Mouse (Mus musculus) forebrain, postnatal 0 days (tissue): Measurements from ENCODE around the gene 1700069L16Rik. TPM values are rescaled to one million over a fixed set of nuclear protein-coding genes. Genes with fewer than 3 reads are reported as not detected.

Source experiments
- ATAC-seq: fragments of 200-750 bp; cut with Nextera tagmentation; 2 replicates; pipeline ENCODE4 v1.8.0; 2017; ENCODE audit warnings: mild to moderate bottlenecking, moderate library complexity
- DNase-seq: peaks from one replicate; pipeline ENCODE4 v3.0.0-alpha.2; 2015
- H3K27ac ChIP-seq: fragments of 300-500 bp; sonication (generic); 2 replicates; pipeline ENCODE4 v1.5.1; 2014; ENCODE audit warnings: low read depth, mild to moderate bottlenecking, antibody characterized with exemption, low read length, moderate library complexity, mixed read lengths
- H3K27me3 ChIP-seq: fragments of 300-500 bp; sonication (generic); 2 replicates; pipeline ENCODE4 v1.6.1; 2014; ENCODE audit warnings: mild to moderate bottlenecking, low read length, mixed read lengths; ENCODE audit not compliant: insufficient read depth
- H3K36me3 ChIP-seq: fragments of 300-500 bp; sonication (generic); 2 replicates; pipeline ENCODE4 v1.6.1; 2014; ENCODE audit warnings: mild to moderate bottlenecking, moderate library complexity; ENCODE audit not compliant: insufficient read depth
- H3K4me1 ChIP-seq: fragments of 300-500 bp; sonication (generic); 2 replicates; pipeline ENCODE4 v1.6.1; 2014; ENCODE audit warnings: antibody characterized with exemption; ENCODE audit not compliant: insufficient read depth
- H3K4me2 ChIP-seq: fragments of 300-500 bp; sonication (generic); 2 replicates; pipeline ENCODE4 v1.6.1; 2014; ENCODE audit warnings: low read depth, mild to moderate bottlenecking, moderate library complexity
- H3K4me3 ChIP-seq: fragments of 300-500 bp; sonication (generic); 2 replicates; pipeline ENCODE4 v1.5.1; 2014; ENCODE audit warnings: low read depth, low read length, mixed read lengths
- H3K9ac ChIP-seq: fragments of 300-500 bp; sonication (generic); 2 replicates; pipeline ENCODE4 v1.6.1; 2014; ENCODE audit warnings: mild to moderate bottlenecking
- H3K9me3 ChIP-seq: fragments of 300-500 bp; sonication (generic); 2 replicates; pipeline ENCODE4 v1.6.1; 2016; ENCODE audit warnings: low read length
- CTCF ChIP-seq: sonication (generic); IDR thresholded peaks from 2 replicates; pipeline ENCODE4 v1.5.1; 2016; ENCODE audit warnings: antibody characterized with exemption, control low read depth, low read depth
- WGBS: fragments of 180-500 bp; shearing (Covaris S2); extraction: QIAGEN DNeasy Blood & Tissue Kit; methylation state at CpG from one replicate; pipeline ENCODE4 v1.1.7; 2014; 5-methylcytosine and 5-hydroxymethylcytosine counted together
- polyA plus RNA-seq: library from polyadenylated mRNA; unstranded; fragments of >200 nt; fragmentation: Nextera tagmentation; extraction: Ambion mirVana; gene quantifications from 2 replicates; pipeline ENCODE4 v1.2.1, GENCODE M21; 2015
- total RNA-seq: library from RNA; depleted of rRNA; stranded (reverse); fragments of >200 nt; gene quantifications from 2 replicates; pipeline ENCODE4 v1.2.3, GENCODE M21; 2014

The 1700069L16Rik gene
- total and polyA plus RNA-seq, 2 experiments from 2014 or later = not detected

- no peaks in the 10 kb centered on the region for H3K4me1 ChIP-seq
- no peak overlapping the region for H3K27ac ChIP-seq
- peak; percentile 66 for DNase-seq
- 0 out of 2 replicates have a peak, but pooled peaks have one; percentile 2 for TF ChIP-seq CTCF
- no peaks in the 10 kb centered on the region for H3K27me3 ChIP-seq
- peak overlapping the region; percentile 22; the same call in 1 of the 2 replicates for H3K9ac ChIP-seq
- ATAC-seq = peak; percentile 86
- peak overlapping the region; percentile 30 for H3K4me2 ChIP-seq
- H3K36me3 ChIP-seq = no peaks in the 10 kb centered on the region
- WGBS = 23% methylated on average over 15 of the region's 15 CpGs
- no peak overlapping the region for H3K4me3 ChIP-seq
- no peaks in the 10 kb centered on the region for H3K9me3 ChIP-seq
These were observed 34.5 kb downstream of the 1700069L16Rik start for GRCm38 (mm10) chr5:113690069-113690548.

GRCm38 (mm10) chr5:113687514-113687913 lies 37.1 kb downstream of the 1700069L16Rik start:
- Histone ChIP-seq H3K9ac (no peak overlapping the region), H3K4me1 (no peaks in the 10 kb centered on the region), H3K36me3 (no peaks in the 10 kb centered on the region), H3K4me3 (no peak overlapping the region), H3K4me2 (no peak overlapping the region), H3K27me3 (no peaks in the 10 kb centered on the region), H3K27ac (no peak overlapping the region), H3K9me3 (no peaks in the 10 kb centered on the region)
- TF ChIP-seq CTCF = no peak
- WGBS = 85% methylated on average over 5 of the region's 5 CpGs
- DNase-seq (no peak), ATAC-seq (no peak)

GRCm38 (mm10) chr5:113685471-113685870 lies 39.1 kb downstream of the 1700069L16Rik start:
- no peak overlapping the region for H3K4me2 ChIP-seq
- H3K4me3 ChIP-seq = no peak overlapping the region
- TF ChIP-seq CTCF = no peak
- no peaks in the 10 kb centered on the region for H3K4me1 ChIP-seq
- no peak overlapping the region for H3K9ac ChIP-seq
- no peak overlapping the region for H3K27ac ChIP-seq
- no peaks in the 10 kb centered on the region for H3K9me3 ChIP-seq
- WGBS = 77% methylated on average over 5 of the region's 5 CpGs
- H3K36me3 ChIP-seq = no peaks in the 10 kb centered on the region
- DNase-seq (no peak), ATAC-seq (no peak)
- no peaks in the 10 kb centered on the region for H3K27me3 ChIP-seq

- Histone ChIP-seq H3K4me1 (no peaks in the 10 kb centered on the region), H3K27ac (no peak overlapping the region), H3K36me3 (no peaks in the 10 kb centered on the region), H3K9me3 (no peaks in the 10 kb centered on the region), H3K9ac (no peak overlapping the region), H3K4me3 (no peak overlapping the region), H3K27me3 (no peaks in the 10 kb centered on the region), H3K4me2 (no peak overlapping the region)
- no peak for TF ChIP-seq CTCF
- ATAC-seq = no peak
- no peak for DNase-seq
- 58% methylated on average over 5 of the region's 5 CpGs for WGBS
These were observed 41.3 kb downstream of the 1700069L16Rik start for GRCm38 (mm10) chr5:113683246-113683645.

GRCm38 (mm10) chr5:113682472-113682871 lies 42.1 kb downstream of the 1700069L16Rik start:
- 79% methylated on average over 3 of the region's 3 CpGs for WGBS
- ATAC-seq = no peak
- H3K4me2 ChIP-seq = no peak overlapping the region

GRCm38 (mm10) chr5:113681219-113681618 lies 43.4 kb downstream of the 1700069L16Rik start:
- DNase-seq (no peak), ATAC-seq (no peak)
- TF ChIP-seq CTCF = no peak
- H3K36me3 ChIP-seq = no peaks in the 10 kb centered on the region
- no peaks in the 10 kb centered on the region for H3K27me3 ChIP-seq
- H3K4me2 ChIP-seq = no peak overlapping the region
- H3K9me3 ChIP-seq = no peaks in the 10 kb centered on the region
- no peak overlapping the region for H3K9ac ChIP-seq
- no peak overlapping the region for H3K27ac ChIP-seq
- H3K4me1 ChIP-seq = no peaks in the 10 kb centered on the region
- 86% methylated on average over 14 of the region's 14 CpGs for WGBS
- H3K4me3 ChIP-seq = no peak overlapping the region

More at GRCm38 (mm10) chr5:113682472-113682871, 42.1 kb downstream of the 1700069L16Rik start:
- Histone ChIP-seq H3K27ac (no peak overlapping the region), H3K4me3 (no peak overlapping the region), H3K36me3 (no peaks in the 10 kb centered on the region), H3K9me3 (no peaks in the 10 kb centered on the region), H3K27me3 (no peaks in the 10 kb centered on the region), H3K4me1 (no peaks in the 10 kb centered on the region), H3K9ac (no peak overlapping the region)
- TF ChIP-seq CTCF = no peak
- DNase-seq = no peak

- H3K36me3 ChIP-seq = no peaks in the 10 kb centered on the region
- no peak for ATAC-seq
- H3K27ac ChIP-seq = no peak overlapping the region
- no peaks in the 10 kb centered on the region for H3K27me3 ChIP-seq
- TF ChIP-seq CTCF = no peak
- H3K4me3 ChIP-seq = no peak overlapping the region
- no peak for DNase-seq
- H3K4me2 ChIP-seq = no peak overlapping the region
- no peaks in the 10 kb centered on the region for H3K4me1 ChIP-seq
- WGBS = 95% methylated on average over 4 of the region's 4 CpGs
- no peaks in the 10 kb centered on the region for H3K9me3 ChIP-seq
- no peak overlapping the region for H3K9ac ChIP-seq
These were observed 45.1 kb downstream of the 1700069L16Rik start for GRCm38 (mm10) chr5:113679509-113679908.
